Mouse (Mus musculus): Measurements from ENCODE around the gene Fbxo17.

GRCm38 (mm10) chr7:28733211-28733610 is 16.6 kb downstream of the Fbxo17 start:
- TF ChIP-seq CTCF (IDR thresholded peaks at IDR 0.05; ENCODE audit: low read depth, low read length), result no peak
- TF ChIP-seq GATA1 (IDR thresholded peaks at IDR 0.05; ENCODE audit: borderline replicate concordance, low read length), result no peak
